Mouse (Mus musculus) liver, embryonic 15.5 days (tissue): Measurements from ENCODE around the gene Hexim1. TPM values are rescaled to one million over a fixed set of nuclear protein-coding genes. Genes with fewer than 3 reads are reported as not detected.

Experiments
- ATAC-seq: fragments of 200-750 bp; cut with Nextera tagmentation; 2 replicates; pipeline ENCODE4 v1.8.0; 2017; ENCODE audit warnings: moderate number of reproducible peaks, mild to moderate bottlenecking, moderate library complexity; ENCODE audit not compliant: insufficient read depth
- H3K27ac ChIP-seq: fragments of 300-500 bp; sonication (generic); replicated peaks from 2 replicates; pipeline ENCODE4 v1.5.1; 2015; ENCODE audit warnings: mild to moderate bottlenecking, inconsistent platforms
- H3K27me3 ChIP-seq: fragments of 300-500 bp; sonication (generic); 2 replicates; pipeline ENCODE4 v1.6.1; 2015; ENCODE audit warnings: mild to moderate bottlenecking, inconsistent platforms
- H3K36me3 ChIP-seq: fragments of 300-500 bp; sonication (generic); replicated peaks from 2 replicates; pipeline ENCODE4 v1.6.1; 2015; ENCODE audit warnings: moderate library complexity, mild to moderate bottlenecking, inconsistent platforms
- H3K4me1 ChIP-seq: fragments of 300-500 bp; sonication (generic); replicated peaks from 2 replicates; pipeline ENCODE4 v1.6.1; 2015; ENCODE audit warnings: inconsistent platforms
- H3K4me2 ChIP-seq: fragments of 300-500 bp; sonication (generic); 2 replicates; pipeline ENCODE4 v1.6.1; 2015; ENCODE audit warnings: moderate library complexity, mild to moderate bottlenecking, inconsistent platforms
- H3K4me3 ChIP-seq: fragments of 300-500 bp; sonication (generic); replicated peaks from 2 replicates; pipeline ENCODE4 v1.5.1; 2015; ENCODE audit warnings: mild to moderate bottlenecking, inconsistent platforms
- H3K9ac ChIP-seq: fragments of 300-500 bp; sonication (generic); 2 replicates; pipeline ENCODE4 v1.6.1; 2015; ENCODE audit warnings: moderate library complexity, mild to moderate bottlenecking, inconsistent platforms
- H3K9me3 ChIP-seq: fragments of 300-500 bp; sonication (generic); replicated peaks from 2 replicates; pipeline ENCODE4 v1.6.1; 2016; ENCODE audit warnings: inconsistent platforms
- WGBS: fragments of 180-500 bp; shearing (Covaris S2); methylation state at CpG from one replicate; pipeline ENCODE4 v1.1.7; 2015; ENCODE audit warnings: mixed read lengths; ENCODE audit not compliant: insufficient replicate concordance; 5-methylcytosine and 5-hydroxymethylcytosine counted together
- polyA plus RNA-seq: library from polyadenylated mRNA; unstranded; fragments of >200 nt; fragmentation: Nextera tagmentation; extraction: Ambion mirVana; gene quantifications from 2 replicates; pipeline ENCODE4 v1.2.1, GENCODE M21; 2015

Hexim1 gene
- polyA plus RNA-seq, 1 experiment from 2014 or later, result 1.8 TPM

GRCm38 (mm10) chr11:103141944-103142255 is 25.9 kb downstream of the Hexim1 start:
- H3K4me2 ChIP-seq, result no peak overlapping the region
- peak; percentile 23; the same call in 1 of the 2 replicates for ATAC-seq
- WGBS, result 47% methylated on average over 1 of the region's 1 CpGs

GRCm38 (mm10) chr11:103142441-103143182 is 26.6 kb downstream of the Hexim1 start:
- 0 out of 2 replicates have a peak overlapping the region, but pooled peaks have one; percentile 29 for H3K27ac ChIP-seq
- no peaks in the 10 kb centered on the region for H3K27me3 ChIP-seq
- peaks cover 57% of the 10 kb centered on the region for H3K4me1 ChIP-seq
- H3K4me3 ChIP-seq, result no peak overlapping the region
- no peak overlapping the region for H3K4me2 ChIP-seq
- peaks cover 19% of the 10 kb centered on the region for H3K36me3 ChIP-seq
- no peaks in the 10 kb centered on the region for H3K9me3 ChIP-seq
- 27% methylated on average over 8 of the region's 8 CpGs for WGBS
- no peak for ATAC-seq
- no peak overlapping the region for H3K9ac ChIP-seq

More at GRCm38 (mm10) chr11:103141944-103142255, 25.9 kb downstream of the Hexim1 start:
- Histone ChIP-seq H3K9ac (no peak overlapping the region), H3K4me3 (no peak overlapping the region), H3K9me3 (no peaks in the 10 kb centered on the region), H3K27me3 (no peaks in the 10 kb centered on the region), H3K4me1 (peaks cover 55% of the 10 kb centered on the region), H3K36me3 (peaks cover 19% of the 10 kb centered on the region), H3K27ac (peak overlapping the region; percentile 55)

GRCm38 (mm10) chr11:103144309-103145285 is 28.6 kb downstream of the Hexim1 start:
- ATAC-seq, result no peak
- peaks cover 60% of the 10 kb centered on the region for H3K4me1 ChIP-seq
- no peak overlapping the region for H3K4me3 ChIP-seq
- H3K4me2 ChIP-seq, result no peak overlapping the region
- no peaks in the 10 kb centered on the region for H3K9me3 ChIP-seq
- H3K27me3 ChIP-seq, result no peaks in the 10 kb centered on the region
- peak overlapping the region; percentile 21; the same call in 1 of the 2 replicates for H3K27ac ChIP-seq
- 41% methylated on average over 12 of the region's 12 CpGs for WGBS
- H3K9ac ChIP-seq, result no peak overlapping the region
- H3K36me3 ChIP-seq, result peaks cover 3% of the 10 kb centered on the region

- H3K9ac ChIP-seq, result no peak overlapping the region
- H3K4me2 ChIP-seq, result no peak overlapping the region
- H3K36me3 ChIP-seq, result no peaks in the 10 kb centered on the region
- no peak overlapping the region for H3K4me3 ChIP-seq
- no peak overlapping the region for H3K27ac ChIP-seq
- no peaks in the 10 kb centered on the region for H3K27me3 ChIP-seq
- no peaks in the 10 kb centered on the region for H3K9me3 ChIP-seq
- ATAC-seq, result no peak
- 60% methylated on average over 4 of the region's 4 CpGs for WGBS
- peaks cover 46% of the 10 kb centered on the region for H3K4me1 ChIP-seq
These were observed 30.4 kb downstream of the Hexim1 start for GRCm38 (mm10) chr11:103146386-103146785.

- peaks cover 34% of the 10 kb centered on the region for H3K4me1 ChIP-seq
- ATAC-seq, result no peak
- H3K27ac ChIP-seq, result peak overlapping the region; percentile 41; the same call in 1 of the 2 replicates
- H3K9ac ChIP-seq, result no peak overlapping the region
- no peak overlapping the region for H3K4me2 ChIP-seq
- H3K36me3 ChIP-seq, result no peaks in the 10 kb centered on the region
- no peaks in the 10 kb centered on the region for H3K27me3 ChIP-seq
- H3K4me3 ChIP-seq, result no peak overlapping the region
- H3K9me3 ChIP-seq, result no peaks in the 10 kb centered on the region
- WGBS, result 54% methylated on average over 4 of the region's 4 CpGs
These were observed 31.7 kb downstream of the Hexim1 start for GRCm38 (mm10) chr11:103147766-103148165.

GRCm38 (mm10) chr11:103149771-103150170 is 33.7 kb downstream of the Hexim1 start:
- Histone ChIP-seq H3K9me3 (no peaks in the 10 kb centered on the region), H3K9ac (no peak overlapping the region), H3K36me3 (no peaks in the 10 kb centered on the region), H3K27ac (no peak overlapping the region), H3K27me3 (no peaks in the 10 kb centered on the region), H3K4me2 (no peak overlapping the region), H3K4me1 (peaks cover 21% of the 10 kb centered on the region), H3K4me3 (no peak overlapping the region)
- ATAC-seq, result no peak
- WGBS, result 83% methylated on average over 4 of the region's 4 CpGs

GRCm38 (mm10) chr11:103158621-103159478 is 42.8 kb downstream of the Hexim1 start:
- Histone ChIP-seq H3K36me3 (no peaks in the 10 kb centered on the region), H3K4me2 (peak overlapping the region; percentile 71), H3K9ac (peak overlapping the region; percentile 45), H3K27ac (no peak overlapping the region), H3K9me3 (no peaks in the 10 kb centered on the region), H3K27me3 (no peaks in the 10 kb centered on the region), H3K4me3 (peak overlapping the region; percentile 42), H3K4me1 (peaks cover 15% of the 10 kb centered on the region)
- 4% methylated on average over 25 of the region's 25 CpGs for WGBS
- ATAC-seq, result peak; percentile 93

- Histone ChIP-seq H3K4me2 (no peak overlapping the region), H3K9me3 (no peaks in the 10 kb centered on the region), H3K36me3 (no peaks in the 10 kb centered on the region), H3K4me3 (no peak overlapping the region), H3K27ac (no peak overlapping the region), H3K4me1 (peaks cover 20% of the 10 kb centered on the region), H3K9ac (no peak overlapping the region), H3K27me3 (no peaks in the 10 kb centered on the region)
- no peak for ATAC-seq
- WGBS, result 76% methylated on average over 11 of the region's 11 CpGs
These were observed 44.7 kb downstream of the Hexim1 start for GRCm38 (mm10) chr11:103160738-103161137.

GRCm38 (mm10) chr11:103161449-103161848 is 45.4 kb downstream of the Hexim1 start:
- WGBS, result 62% methylated on average over 7 of the region's 7 CpGs
- no peak for ATAC-seq

GRCm38 (mm10) chr11:103162132-103162531 is 46.1 kb downstream of the Hexim1 start:
- H3K9me3 ChIP-seq, result no peaks in the 10 kb centered on the region
- ATAC-seq, result no peak
- no peaks in the 10 kb centered on the region for H3K36me3 ChIP-seq
- no peak overlapping the region for H3K9ac ChIP-seq
- H3K4me2 ChIP-seq, result no peak overlapping the region
- H3K27ac ChIP-seq, result no peak overlapping the region
- peaks cover 20% of the 10 kb centered on the region for H3K4me1 ChIP-seq
- no peaks in the 10 kb centered on the region for H3K27me3 ChIP-seq
- WGBS, result 74% methylated on average over 5 of the region's 5 CpGs
- H3K4me3 ChIP-seq, result no peak overlapping the region

More at GRCm38 (mm10) chr11:103161449-103161848, 45.4 kb downstream of the Hexim1 start:
- Histone ChIP-seq H3K9ac (no peak overlapping the region), H3K4me2 (no peak overlapping the region), H3K27ac (no peak overlapping the region), H3K4me3 (no peak overlapping the region), H3K4me1 (peaks cover 20% of the 10 kb centered on the region), H3K27me3 (no peaks in the 10 kb centered on the region), H3K36me3 (no peaks in the 10 kb centered on the region), H3K9me3 (no peaks in the 10 kb centered on the region)
